Mouse (Mus musculus): ENCODE measurements around the gene Olfr1176. TPM values are rescaled to one million over a fixed set of nuclear protein-coding genes. Genes with fewer than 3 reads are reported as not detected.
A peak's percentile ranks its signal among the peaks of the same experiment; 100 is the strongest.

Olfr1176 gene
- polyA plus RNA-seq (2014; fragmentation: Nextera tagmentation; extraction: Ambion mirVana) = not detected in 2 replicates

DNA sequence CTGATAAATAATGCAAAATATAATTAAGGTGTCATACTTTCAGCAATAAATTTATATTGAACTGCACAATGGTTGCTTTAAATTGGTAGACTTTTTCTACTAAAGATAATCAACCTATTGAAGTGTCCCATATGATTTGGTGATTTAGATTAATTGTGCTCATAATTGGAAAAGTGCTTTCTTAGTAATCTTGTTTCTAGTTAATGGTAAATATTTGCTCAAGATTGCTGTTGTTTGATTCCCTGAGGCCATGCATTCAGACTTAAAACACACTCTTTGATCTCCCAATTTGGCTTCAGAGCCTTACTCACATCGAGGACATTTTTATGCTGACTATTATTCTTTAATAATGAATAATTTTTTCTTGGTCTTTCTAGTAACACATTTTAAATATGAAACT is at the start of gene Olfr1176:
Olfr1176 (plus strand) TSS at position 301 of the 400 bp plus-strand sequence.
- TF ChIP-seq CTCF (IDR thresholded peaks at IDR 0.05; ENCODE audit: low read depth) = no peak
- Histone ChIP-seq H3K36me3 (ENCODE audit: insufficient read depth) (no peaks in the 10 kb centered on the region), H3K9ac (no peak within 1 kb of the TSS), H3K4me1 (ENCODE audit: insufficient read depth) (no peaks in the 10 kb centered on the region), H3K4me3 (ENCODE audit: low read depth, low read length) (no peak within 1 kb of the TSS), H3K9me3 (ENCODE audit: low read depth, low read length) (no peaks in the 10 kb centered on the region), H3K27ac (ENCODE audit: low read depth) (no peak within 1 kb of the TSS), H3K27me3 (ENCODE audit: insufficient read depth, low read length) (no peaks in the 10 kb centered on the region), H3K4me2 (no peak within 1 kb of the TSS)
- ATAC-seq (ENCODE audit: insufficient read depth) (no peak), DNase-seq (no peak)
- WGBS = 44% methylated on average over 1 of the region's 1 CpGs

DNA sequence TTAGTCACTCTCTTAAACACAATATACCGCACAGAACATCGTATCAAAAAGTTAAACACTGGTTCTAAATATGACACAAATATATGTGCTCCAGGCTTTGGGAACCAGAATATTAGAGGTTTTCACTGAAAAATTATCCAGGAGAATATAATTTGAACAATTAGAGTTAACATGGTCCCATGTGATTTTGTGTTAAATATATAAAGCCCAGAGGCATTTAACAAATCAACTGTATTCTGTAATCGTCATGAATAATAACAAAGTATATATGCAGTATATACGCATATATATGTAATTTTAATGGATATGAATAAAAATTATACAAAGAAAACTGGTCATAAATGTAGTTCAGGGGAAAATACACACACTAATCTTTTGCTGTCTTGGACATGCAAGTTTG is 21.5 kb upstream of the Olfr1176 start, which contains the start of gene Olfr1174-ps:
Olfr1174-ps (minus strand) TSS at position 101 of the 400 bp plus-strand sequence.
- H3K9me3 ChIP-seq (ENCODE audit: low read depth, low read length) = no peaks in the 10 kb centered on the region
- H3K4me1 ChIP-seq (ENCODE audit: insufficient read depth) = no peaks in the 10 kb centered on the region
- H3K4me3 ChIP-seq (ENCODE audit: low read depth, low read length) = no peak within 1 kb of the TSS
- ATAC-seq (ENCODE audit: insufficient read depth) (no peak), DNase-seq (no peak)
- TF ChIP-seq CTCF (IDR thresholded peaks at IDR 0.05; ENCODE audit: low read depth) = no peak
- no peak within 1 kb of the TSS for H3K4me2 ChIP-seq
- H3K27ac ChIP-seq (ENCODE audit: low read depth) = no peak within 1 kb of the TSS
- WGBS = 83% methylated on average over 4 of the region's 4 CpGs
- no peaks in the 10 kb centered on the region for H3K36me3 ChIP-seq (ENCODE audit: insufficient read depth)
- no peak within 1 kb of the TSS for H3K9ac ChIP-seq
- no peaks in the 10 kb centered on the region for H3K27me3 ChIP-seq (ENCODE audit: insufficient read depth, low read length)

DNA sequence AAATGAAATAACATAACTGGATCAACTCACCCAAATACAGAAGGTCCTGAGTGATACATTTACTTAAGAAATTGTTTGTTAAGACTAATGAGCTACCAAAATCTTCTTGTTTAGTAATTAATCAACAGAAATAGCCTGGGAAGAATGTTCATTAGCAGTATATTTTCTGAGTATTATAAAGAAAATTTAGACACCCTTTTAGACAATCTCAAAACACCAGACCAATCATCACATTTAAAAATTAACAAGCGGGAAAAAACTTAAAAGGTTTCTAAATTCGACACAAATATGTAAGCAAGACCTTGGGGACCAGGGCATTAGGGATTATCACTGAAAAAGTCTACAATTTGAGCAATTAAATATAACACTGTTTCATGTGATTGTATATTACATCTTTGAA is 9.4 kb upstream of the Olfr1176 start, which contains the start of gene Olfr1175-ps:
Olfr1175-ps (minus strand) TSS at position 101 of the 400 bp plus-strand sequence.
- Histone ChIP-seq H3K27me3 (ENCODE audit: insufficient read depth, low read length) (no peaks in the 10 kb centered on the region), H3K27ac (ENCODE audit: low read depth) (no peak within 1 kb of the TSS), H3K4me2 (no peak within 1 kb of the TSS), H3K36me3 (ENCODE audit: insufficient read depth) (no peaks in the 10 kb centered on the region), H3K9ac (no peak within 1 kb of the TSS), H3K9me3 (ENCODE audit: low read depth, low read length) (no peaks in the 10 kb centered on the region), H3K4me3 (ENCODE audit: low read depth, low read length) (no peak within 1 kb of the TSS), H3K4me1 (ENCODE audit: insufficient read depth) (no peaks in the 10 kb centered on the region)
- DNase-seq (no peak), ATAC-seq (ENCODE audit: insufficient read depth) (no peak)
- 77% methylated on average over 2 of the region's 2 CpGs for WGBS
- no peak for TF ChIP-seq CTCF (IDR thresholded peaks at IDR 0.05; ENCODE audit: low read depth)

GRCm38 (mm10) chr2:88346392-88346791 is 9.9 kb downstream of the Olfr1176 start, which contains the start of gene Olfr1177-ps:
Gene Olfr1177-ps, minus strand, starts transcription at chr2:88346492.
- Histone ChIP-seq H3K4me1 (ENCODE audit: insufficient read depth) (no peaks in the 10 kb centered on the region), H3K36me3 (ENCODE audit: insufficient read depth) (no peaks in the 10 kb centered on the region), H3K4me3 (ENCODE audit: low read depth, low read length) (no peak within 1 kb of the TSS), H3K27ac (ENCODE audit: low read depth) (no peak within 1 kb of the TSS), H3K4me2 (no peak within 1 kb of the TSS), H3K9ac (no peak within 1 kb of the TSS), H3K9me3 (ENCODE audit: low read depth, low read length) (no peaks in the 10 kb centered on the region), H3K27me3 (ENCODE audit: insufficient read depth, low read length) (no peaks in the 10 kb centered on the region)
- ATAC-seq (ENCODE audit: insufficient read depth) (no peak), DNase-seq (no peak)
- no peak for TF ChIP-seq CTCF (IDR thresholded peaks at IDR 0.05; ENCODE audit: low read depth)
- 74% methylated on average over 1 of the region's 1 CpGs for WGBS

- Histone ChIP-seq H3K9me3 (ENCODE audit: low read depth, low read length) (no peaks in the 10 kb centered on the region), H3K9ac (no peak overlapping the region), H3K36me3 (ENCODE audit: insufficient read depth) (no peaks in the 10 kb centered on the region), H3K4me3 (ENCODE audit: low read depth, low read length) (no peak overlapping the region), H3K4me2 (no peak overlapping the region), H3K4me1 (ENCODE audit: insufficient read depth) (no peaks in the 10 kb centered on the region), H3K27me3 (ENCODE audit: insufficient read depth, low read length) (no peaks in the 10 kb centered on the region), H3K27ac (ENCODE audit: low read depth) (no peak overlapping the region)
- ATAC-seq (ENCODE audit: insufficient read depth) (no peak), DNase-seq (peak; percentile 79)
- peak; percentile 52 for TF ChIP-seq CTCF (IDR thresholded peaks at IDR 0.05; ENCODE audit: low read depth)
- WGBS = 0% methylated on average over 2 of the region's 2 CpGs
These were observed 19.8 kb downstream of the Olfr1176 start for GRCm38 (mm10) chr2:88356304-88356703.

GRCm38 (mm10) chr2:88386762-88387161 is 50.2 kb downstream of the Olfr1176 start, which contains the start of gene Olfr1178:
Gene Olfr1178, plus strand, starts transcription at chr2:88387062.
- Histone ChIP-seq H3K9ac (no peak within 1 kb of the TSS), H3K4me3 (ENCODE audit: low read depth, low read length) (no peak within 1 kb of the TSS), H3K4me2 (no peak within 1 kb of the TSS), H3K27ac (ENCODE audit: low read depth) (no peak within 1 kb of the TSS), H3K36me3 (ENCODE audit: insufficient read depth) (no peaks in the 10 kb centered on the region), H3K9me3 (ENCODE audit: low read depth, low read length) (no peaks in the 10 kb centered on the region), H3K27me3 (ENCODE audit: insufficient read depth, low read length) (no peaks in the 10 kb centered on the region), H3K4me1 (ENCODE audit: insufficient read depth) (no peaks in the 10 kb centered on the region)
- no peak for TF ChIP-seq CTCF (IDR thresholded peaks at IDR 0.05; ENCODE audit: low read depth)
- DNase-seq (no peak), ATAC-seq (ENCODE audit: insufficient read depth) (no peak)
- 71% methylated on average over 1 of the region's 1 CpGs for WGBS

Other genes starting within 250 kb of the Olfr1176 start
- not detected in 2 replicates for gene Olfr1164, start 242.8 kb upstream of the Olfr1176 start, polyA plus RNA-seq (2014; fragmentation: Nextera tagmentation; extraction: Ambion mirVana)
- gene Olfr1166, start 208.4 kb upstream of the Olfr1176 start, polyA plus RNA-seq (2014; fragmentation: Nextera tagmentation; extraction: Ambion mirVana) = not detected in 2 replicates
- gene Olfr1167, start 181.5 kb upstream of the Olfr1176 start, polyA plus RNA-seq (2014; fragmentation: Nextera tagmentation; extraction: Ambion mirVana) = not detected in 2 replicates
- gene Olfr1168, start 154.8 kb upstream of the Olfr1176 start, polyA plus RNA-seq (2014; fragmentation: Nextera tagmentation; extraction: Ambion mirVana) = not detected in 2 replicates
- gene Olfr1170, start 108.4 kb upstream of the Olfr1176 start, polyA plus RNA-seq (2014; fragmentation: Nextera tagmentation; extraction: Ambion mirVana) = not detected in 2 replicates
- 0.03 TPM in 1 of 2 replicates, not detected in the other for gene Olfr1173, start 56.8 kb upstream of the Olfr1176 start, polyA plus RNA-seq (2014; fragmentation: Nextera tagmentation; extraction: Ambion mirVana)
- not detected in 2 replicates for gene Olfr1174-ps, start 21.6 kb upstream of the Olfr1176 start, polyA plus RNA-seq (2014; fragmentation: Nextera tagmentation; extraction: Ambion mirVana)
- gene Olfr1175-ps, start 9.5 kb upstream of the Olfr1176 start, polyA plus RNA-seq (2014; fragmentation: Nextera tagmentation; extraction: Ambion mirVana) = not detected in 2 replicates
- not detected in 2 replicates for gene Olfr1177-ps, start 9.8 kb downstream of the Olfr1176 start, polyA plus RNA-seq (2014; fragmentation: Nextera tagmentation; extraction: Ambion mirVana)
- gene Olfr1178, start 50.3 kb downstream of the Olfr1176 start, polyA plus RNA-seq (2014; fragmentation: Nextera tagmentation; extraction: Ambion mirVana) = not detected in 2 replicates
- gene Olfr1179, start 69.7 kb downstream of the Olfr1176 start, polyA plus RNA-seq (2014; fragmentation: Nextera tagmentation; extraction: Ambion mirVana) = not detected in 2 replicates
- gene Olfr1180, start 82.4 kb downstream of the Olfr1176 start, polyA plus RNA-seq (2014; fragmentation: Nextera tagmentation; extraction: Ambion mirVana) = not detected in 2 replicates
- not detected in 2 replicates for gene Olfr1181, start 89.5 kb downstream of the Olfr1176 start, polyA plus RNA-seq (2014; fragmentation: Nextera tagmentation; extraction: Ambion mirVana)
- gene Gm13757, start 112.4 kb downstream of the Olfr1176 start, polyA plus RNA-seq (2014; fragmentation: Nextera tagmentation; extraction: Ambion mirVana) = not detected in 2 replicates
- gene Olfr1183, start 118.1 kb downstream of the Olfr1176 start, polyA plus RNA-seq (2014; fragmentation: Nextera tagmentation; extraction: Ambion mirVana) = not detected in 2 replicates
- gene Olfr1184, start 146.9 kb downstream of the Olfr1176 start, polyA plus RNA-seq (2014; fragmentation: Nextera tagmentation; extraction: Ambion mirVana) = not detected in 2 replicates
- gene Olfr1185-ps1, start 156.6 kb downstream of the Olfr1176 start, polyA plus RNA-seq (2014; fragmentation: Nextera tagmentation; extraction: Ambion mirVana) = not detected in 2 replicates
- not detected in 2 replicates for gene Olfr1186, start 181.8 kb downstream of the Olfr1176 start, polyA plus RNA-seq (2014; fragmentation: Nextera tagmentation; extraction: Ambion mirVana)
- gene Olfr1188, start 220.2 kb downstream of the Olfr1176 start, polyA plus RNA-seq (2014; fragmentation: Nextera tagmentation; extraction: Ambion mirVana) = not detected in 2 replicates
- not detected in 2 replicates for gene Olfr1189, start 249.7 kb downstream of the Olfr1176 start, polyA plus RNA-seq (2014; fragmentation: Nextera tagmentation; extraction: Ambion mirVana)

Data from lung, embryonic 14.5 days (tissue).